Mouse (Mus musculus): ENCODE measurements at regions not wholly inside any gene's neighbourhood (a gene's known extent, or its start where the extent isn't known, plus 50 kb on each side); places are given as distances from the start of the nearest gene placed in this dataset.
"Not testable (repeated sequence)": the region's sequence is repeated elsewhere in the genome, so short reads cannot be mapped to it uniquely, and the experiment has no call there.

DNA sequence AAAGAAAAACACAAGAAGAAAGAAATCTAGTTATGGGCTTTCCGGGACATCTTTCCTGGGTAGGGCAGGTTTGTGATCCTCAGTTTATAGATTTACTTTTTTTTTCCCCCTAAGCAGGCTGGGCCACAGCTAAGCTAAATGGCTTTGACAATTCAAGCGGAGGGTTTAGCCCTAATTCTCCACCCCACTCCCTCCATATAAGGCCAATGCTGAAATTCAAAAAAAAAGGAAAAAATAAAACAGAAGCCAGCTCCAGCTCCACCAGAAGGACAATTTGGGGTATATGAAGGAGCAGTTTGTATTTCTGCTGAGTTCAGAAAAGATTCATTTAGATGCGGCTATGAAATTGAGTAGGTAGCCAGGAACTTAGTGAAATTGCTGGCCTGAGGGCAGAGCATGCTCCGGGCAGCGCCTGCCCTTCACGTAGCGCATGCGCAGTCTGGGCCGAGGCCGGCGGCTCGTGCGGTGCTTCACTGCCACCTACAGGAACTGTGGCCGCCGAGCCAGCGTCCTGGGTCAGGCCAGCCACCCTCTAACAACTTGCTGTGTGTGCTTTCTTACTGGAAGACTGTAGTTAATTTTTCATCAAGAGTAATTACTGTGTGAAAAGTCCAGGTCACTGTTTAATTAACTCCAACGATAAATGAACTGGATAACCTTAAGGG, 364.5 kb downstream of the Lrig3 start:
- peak; percentile 29 for DNase-seq

DNA sequence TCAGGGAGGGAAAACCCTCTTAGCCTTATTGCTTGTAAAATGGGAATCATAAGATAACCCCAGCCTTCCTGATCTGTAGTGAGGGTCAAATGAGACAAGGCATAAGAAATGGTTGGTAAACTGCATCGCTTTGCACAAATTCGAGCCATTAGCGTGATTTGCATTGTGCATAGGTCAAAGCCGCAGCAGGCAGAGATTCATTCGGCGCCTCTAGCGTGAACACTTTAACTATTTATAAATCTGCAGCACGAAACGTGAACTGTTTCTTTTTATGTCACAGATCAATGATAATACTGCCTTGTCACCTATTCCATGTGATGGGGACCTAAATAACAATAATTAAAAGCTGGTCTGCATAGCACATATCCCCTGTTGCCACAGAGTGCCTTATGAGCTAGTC, 354.9 kb downstream of the Lrig3 start:
- no peak for DNase-seq

DNA sequence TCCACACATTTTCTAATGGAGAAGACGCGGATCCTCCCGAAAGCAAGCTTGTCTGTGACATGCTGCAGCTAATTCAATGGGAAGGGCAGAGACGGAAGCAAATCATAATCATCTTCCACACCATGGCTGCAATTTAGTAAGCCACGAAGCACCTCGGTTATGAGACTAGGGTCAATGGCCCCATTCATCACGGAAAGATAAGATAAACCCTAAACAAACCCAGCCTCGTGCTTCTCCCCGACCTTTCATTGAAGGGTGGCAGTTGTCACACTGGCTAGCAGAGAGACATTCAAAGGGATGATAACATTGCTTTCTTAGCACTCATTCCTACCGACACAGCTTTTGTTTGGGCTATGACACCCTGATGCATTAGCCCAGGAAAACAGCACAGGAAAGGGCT, 353.8 kb downstream of the Lrig3 start:
- DNase-seq = no peak

DNA sequence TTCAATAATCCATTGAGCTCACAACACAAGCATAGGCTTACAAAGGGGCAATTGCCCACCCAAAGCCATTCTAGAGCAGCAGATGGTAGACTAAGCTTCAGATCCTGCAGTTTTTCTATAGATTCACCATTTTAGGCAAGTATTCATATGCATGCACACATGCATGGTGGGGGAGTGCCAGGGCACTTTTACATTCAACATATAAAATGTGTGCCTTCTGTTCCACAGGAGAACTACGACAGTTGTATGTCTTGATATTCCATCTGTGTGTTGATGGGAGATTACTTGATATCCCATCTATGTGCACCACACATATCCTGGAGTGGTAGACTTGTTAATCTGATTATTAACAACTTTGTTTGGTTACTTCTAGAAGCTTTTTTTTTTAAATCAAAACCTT, 334.0 kb downstream of the Lrig3 start:
- DNase-seq = no peak

DNA sequence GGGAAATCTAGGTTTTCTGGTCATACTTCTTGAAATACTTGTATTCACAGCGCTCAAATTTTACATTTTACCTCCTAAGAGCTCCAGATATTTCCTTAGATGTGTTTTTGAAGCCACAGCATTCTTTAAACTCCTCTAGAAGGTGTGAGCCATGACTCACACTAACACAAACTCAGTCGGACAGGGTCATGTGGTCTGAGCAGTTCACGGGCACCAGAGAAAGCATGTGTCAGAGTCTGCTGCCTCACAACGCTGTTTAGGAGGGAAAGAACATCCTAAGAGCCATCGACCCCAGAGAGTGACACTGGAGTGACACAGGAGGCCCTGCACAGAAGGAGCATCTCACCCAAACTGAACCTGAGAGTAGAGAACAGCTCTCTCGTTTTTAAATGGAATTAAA, 332.2 kb downstream of the Lrig3 start:
- no peak for DNase-seq

DNA sequence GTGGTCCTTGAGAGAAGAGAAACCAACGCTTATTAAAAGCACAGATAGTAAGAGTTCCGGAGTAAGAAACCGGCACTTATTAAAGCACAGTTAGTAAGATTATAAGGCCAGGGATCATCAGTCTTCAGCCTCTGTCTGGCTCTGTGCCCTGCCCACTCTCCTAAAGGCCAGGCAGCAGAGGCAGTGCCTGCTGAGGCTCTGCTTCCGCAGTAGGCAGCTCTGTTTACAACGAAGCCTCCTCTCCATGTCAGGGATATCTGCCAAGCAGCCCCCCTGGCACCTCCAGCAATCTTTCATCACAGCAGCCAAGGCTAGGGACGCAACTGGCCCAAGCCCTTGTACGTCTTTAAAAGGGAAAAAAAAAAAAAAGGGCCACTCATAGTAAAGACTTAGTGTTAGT, 329.9 kb downstream of the Lrig3 start:
- no peak for DNase-seq

DNA sequence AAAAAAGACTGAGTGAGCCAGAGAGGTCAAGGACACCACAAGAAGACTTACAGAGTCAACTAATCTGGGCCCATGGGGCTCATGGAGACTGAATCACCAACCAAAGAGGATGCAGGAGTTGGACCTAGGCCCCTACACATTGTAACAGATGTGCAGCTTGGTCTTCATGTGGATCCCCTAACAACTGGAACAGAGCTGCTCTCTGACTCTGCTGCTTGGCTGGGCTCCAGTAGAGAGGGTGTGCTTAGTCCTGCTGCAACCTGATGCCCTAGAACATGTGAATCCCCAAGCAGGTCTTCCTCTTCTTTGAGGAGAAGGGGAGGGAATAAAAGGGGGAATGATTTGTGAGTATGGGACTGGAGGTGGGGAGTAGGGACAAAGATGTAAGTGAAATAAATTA, 325.8 kb downstream of the Lrig3 start:
- no peak for DNase-seq

DNA sequence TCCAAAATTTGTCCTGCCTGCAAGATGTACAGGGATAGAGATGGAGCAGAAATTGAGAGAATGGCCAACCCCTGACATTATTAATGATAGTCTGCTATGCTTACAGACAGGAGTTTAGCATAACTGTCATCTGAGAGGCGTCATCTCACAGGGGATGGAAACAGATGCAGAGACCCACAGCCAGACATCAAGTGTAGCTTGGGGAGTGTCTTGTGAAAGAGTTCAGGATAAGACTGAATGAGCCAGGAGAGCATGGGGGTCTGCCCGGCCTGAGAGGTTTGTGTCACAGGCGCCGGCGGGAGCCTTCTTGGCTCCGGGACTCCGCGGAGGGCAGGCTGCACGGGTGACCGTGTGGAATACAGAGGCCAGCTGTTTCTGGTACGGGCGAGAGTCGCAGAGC, 319.1 kb downstream of the Lrig3 start:
- not testable (repeated sequence) for DNase-seq

DNA sequence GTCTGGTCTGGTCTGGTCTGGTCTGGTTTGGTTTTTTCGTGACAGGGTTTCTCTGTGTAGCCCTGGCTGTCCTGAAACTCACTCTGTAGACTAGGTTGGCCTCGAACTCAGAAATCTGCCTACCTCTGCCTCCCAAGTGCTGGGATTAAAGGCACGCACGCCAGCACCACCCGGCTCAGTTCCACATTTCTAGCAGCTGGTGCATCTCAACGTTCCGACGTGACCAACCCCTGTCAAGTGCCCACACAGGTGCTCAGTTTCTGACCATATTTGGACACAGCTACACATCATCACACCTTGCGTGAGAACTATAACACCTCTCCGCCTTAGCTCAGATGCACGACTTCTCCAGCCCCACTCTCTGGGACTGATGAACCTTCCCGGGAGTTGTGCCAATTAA, 304.4 kb downstream of the Lrig3 start:
- no peak for DNase-seq

DNA sequence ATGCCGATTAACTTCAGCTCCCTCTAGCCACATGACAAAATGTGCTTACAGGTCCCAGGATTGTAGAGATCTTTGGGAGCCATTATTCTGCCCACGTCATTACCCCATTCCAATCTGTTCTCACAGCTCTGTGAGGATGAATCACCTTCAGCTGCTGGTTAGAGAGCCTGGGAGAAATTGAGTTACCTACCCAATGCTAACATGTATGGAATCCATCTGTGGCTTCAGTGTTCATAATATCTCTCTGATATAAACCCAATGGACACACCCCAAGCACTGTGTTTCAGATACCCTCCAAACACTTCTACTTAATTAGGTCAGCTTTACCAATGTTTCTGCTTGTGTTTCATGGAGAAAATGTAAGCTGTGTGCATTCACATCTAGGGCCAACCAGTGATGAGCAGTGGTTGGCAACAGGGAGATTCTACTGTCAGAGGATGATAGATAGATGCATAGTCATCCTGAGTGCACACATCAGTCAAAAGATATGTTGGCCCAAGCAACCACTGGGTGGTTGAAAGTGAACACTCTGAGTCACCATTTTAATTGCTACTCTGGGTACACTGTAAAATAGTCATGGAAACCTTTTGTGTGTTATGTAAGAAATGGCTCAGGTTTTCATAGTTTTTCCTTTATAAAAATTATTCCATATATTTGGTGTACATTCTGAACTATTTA, 301.5 kb downstream of the Lrig3 start:
- DNase-seq = no peak

DNA sequence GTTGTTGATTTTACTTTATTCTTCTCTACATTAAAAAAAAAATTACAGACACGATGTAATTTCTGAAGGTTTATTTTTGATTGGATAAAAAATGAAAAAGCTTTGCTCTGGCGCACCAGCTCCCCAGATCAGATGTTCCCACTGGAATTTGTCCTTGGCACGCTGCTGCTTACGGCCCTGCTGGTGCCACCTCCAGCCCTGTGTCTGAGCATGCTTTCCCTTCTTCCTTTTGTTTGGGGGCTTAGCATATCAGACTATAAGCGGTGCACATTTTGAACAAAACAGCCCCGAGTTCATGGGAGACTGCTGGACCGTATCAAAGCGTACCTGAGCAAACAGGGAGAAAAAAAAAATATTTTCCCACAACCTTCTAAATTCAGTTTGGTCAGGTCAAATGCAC, 291.2 kb downstream of the Lrig3 start:
- DNase-seq = no peak

DNA sequence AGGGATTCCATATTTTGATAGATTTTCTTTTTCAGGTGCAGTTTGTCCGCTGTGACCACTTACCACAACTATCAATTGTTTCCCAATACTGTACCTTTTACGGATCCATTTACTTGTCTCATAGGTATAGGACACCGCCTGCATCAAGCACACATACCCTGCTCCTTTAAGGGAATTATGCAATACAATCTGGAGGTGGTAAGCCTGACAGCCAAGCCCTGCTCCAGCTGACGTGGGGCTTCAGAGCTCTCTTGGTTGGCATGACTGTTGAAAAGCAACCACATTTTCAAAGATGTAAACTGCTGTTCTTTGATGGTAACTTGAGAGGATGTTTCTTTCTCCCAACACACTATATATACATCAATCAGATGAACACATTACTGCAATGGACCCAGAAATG, 288.2 kb downstream of the Lrig3 start:
- DNase-seq = no peak

DNA sequence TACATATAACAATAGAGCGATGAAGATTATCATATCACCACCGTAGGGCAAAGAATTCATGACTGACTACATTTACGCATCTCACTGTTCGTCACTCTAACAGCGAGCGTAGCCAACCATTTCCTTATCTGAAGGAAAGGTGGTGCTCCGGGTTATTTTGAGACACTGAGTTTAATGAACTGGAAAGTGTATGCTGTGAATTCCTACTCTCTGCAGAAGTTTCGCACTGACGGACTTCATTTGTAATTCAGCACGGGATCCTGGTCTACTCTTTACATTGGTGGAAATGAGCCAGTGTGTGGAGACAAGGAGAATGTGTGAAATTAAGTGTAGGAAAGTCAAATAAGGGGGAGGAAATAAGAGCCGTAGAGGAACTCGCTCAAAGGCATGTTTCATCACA, 283.2 kb downstream of the Lrig3 start:
- no peak for DNase-seq

DNA sequence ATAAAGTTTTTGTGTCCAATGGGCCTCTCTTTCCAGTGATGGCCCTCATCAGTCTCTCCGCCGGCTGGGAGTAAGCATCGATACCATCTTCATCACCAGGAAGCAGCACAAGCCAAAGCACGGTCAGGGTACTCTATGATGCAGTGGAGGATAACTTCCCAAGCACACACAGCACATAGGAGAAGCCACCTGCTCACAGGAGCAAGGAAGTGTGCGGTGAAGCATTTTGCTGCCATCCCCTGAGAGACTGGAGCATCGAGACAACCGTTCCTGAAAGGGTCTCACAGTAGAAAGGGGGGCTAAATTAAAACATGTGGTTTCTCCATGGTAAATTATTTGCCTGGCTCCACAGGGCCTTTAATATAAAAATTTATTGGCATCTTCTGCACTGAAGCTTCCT, 277.1 kb downstream of the Lrig3 start:
- DNase-seq = no peak

DNA sequence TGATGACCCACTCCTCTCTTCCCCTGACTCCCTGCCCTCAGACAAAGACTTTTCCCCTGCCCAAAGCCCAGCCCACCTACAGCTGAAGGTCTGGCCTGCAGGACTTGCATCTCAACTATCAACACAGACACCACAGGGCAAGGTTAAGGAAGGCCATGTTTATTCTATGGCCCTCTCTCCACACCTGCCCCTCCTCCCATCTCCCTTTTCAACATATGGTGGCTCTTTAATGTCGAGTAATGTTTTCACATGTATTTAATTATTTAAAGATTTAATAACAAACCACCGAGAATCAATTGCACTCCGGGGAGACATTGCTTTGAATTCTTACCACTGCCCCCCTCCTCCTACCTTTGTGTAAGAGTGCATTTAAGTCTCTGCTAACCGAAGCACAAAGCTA, 273.6 kb downstream of the Lrig3 start:
- DNase-seq = no peak
